Mouse (Mus musculus): ENCODE data around the gene Amh.

- TF ChIP-seq POLR2A (IDR thresholded peaks at IDR 0.05; ENCODE audit: low read depth, low read length) (no peak), CTCF (conservative IDR thresholded peaks at IDR 0.05; ENCODE audit: insufficient read depth, insufficient read length, low read depth, low read length) (no peak)
These were observed 22.9 kb downstream of the Amh start for GRCm38 (mm10) chr10:80827870-80828420.

Measured in kidney, adult 2 months (tissue).